Mouse (Mus musculus): ENCODE results near the gene Msi1. TPM values are rescaled to one million over a fixed set of nuclear protein-coding genes. Genes with fewer than 3 reads are reported as not detected.
A peak's percentile ranks its signal among the peaks of the same experiment; 100 is the strongest.

Gene Msi1
- polyA plus RNA-seq, 1 experiment from 2014 or later: 34.0 TPM

DNA sequence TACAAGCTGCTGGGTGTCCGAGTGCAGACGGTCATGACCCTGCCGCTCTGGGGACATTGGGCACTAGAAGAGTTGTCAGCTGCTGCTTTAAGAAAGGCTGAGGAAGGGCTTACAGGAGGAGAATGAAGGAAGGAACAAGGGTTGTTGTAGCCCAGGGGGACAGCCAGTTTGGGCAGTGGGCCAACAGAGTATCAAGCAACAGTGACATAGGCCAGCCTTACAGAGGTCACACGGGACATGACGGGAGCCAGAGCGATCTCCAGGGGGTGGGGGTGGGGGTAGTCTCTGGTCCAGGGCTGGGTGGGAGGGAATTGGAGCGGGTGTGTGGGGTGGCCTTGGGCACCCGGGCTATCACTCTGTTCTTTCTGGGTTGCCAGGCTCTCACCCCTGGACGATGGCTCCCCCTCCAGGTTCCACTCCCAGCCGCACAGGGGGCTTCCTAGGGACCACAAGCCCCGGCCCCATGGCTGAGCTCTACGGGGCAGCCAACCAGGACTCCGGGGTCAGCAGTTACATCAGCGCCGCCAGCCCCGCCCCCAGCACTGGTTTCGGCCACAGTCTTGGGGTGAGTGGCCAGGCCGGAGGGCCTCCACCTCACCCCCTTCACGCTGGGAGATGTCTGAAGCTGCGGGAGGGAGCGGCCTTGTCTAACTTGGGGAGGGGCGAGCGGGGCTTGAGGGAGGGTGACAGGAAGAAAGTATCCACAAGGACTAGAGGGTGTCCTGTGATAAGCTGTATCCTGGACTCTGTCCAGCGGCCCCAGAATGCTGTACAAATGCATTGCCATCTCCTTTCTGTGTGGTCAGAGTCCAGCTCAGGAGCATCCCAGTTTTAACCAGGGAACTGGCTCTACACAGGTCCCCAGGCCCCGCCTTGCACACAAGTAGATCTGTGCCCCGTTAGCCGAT is 21.3 kb downstream of the Msi1 start:
- ATAC-seq (ENCODE audit: low FRiP score, low TSS enrichment): no peak
- peaks cover 6% of the 10 kb centered on the region; the same call in 1 of the 2 replicates for H3K4me1 ChIP-seq (ENCODE audit: control insufficient read depth, insufficient read depth, low read length)
- no peaks in the 10 kb centered on the region for H3K27me3 ChIP-seq (ENCODE audit: control insufficient read depth, insufficient read depth, low read length)
- WGBS: 90% methylated on average over 26 of the region's 27 CpGs
- H3K9me3 ChIP-seq (ENCODE audit: control insufficient read depth, low read length): no peaks in the 10 kb centered on the region
- no peak overlapping the region for H3K4me2 ChIP-seq (replicated peaks; ENCODE audit: low read depth, low read length)
- no peak overlapping the region for H3K4me3 ChIP-seq (ENCODE audit: low read length)
- H3K27ac ChIP-seq (ENCODE audit: low read depth, low read length): no peak overlapping the region
- no peak overlapping the region for H3K9ac ChIP-seq (ENCODE audit: low read depth, low read length)
- H3K36me3 ChIP-seq (ENCODE audit: control insufficient read depth, insufficient read depth, low read length): peaks cover 59% of the 10 kb centered on the region

DNA sequence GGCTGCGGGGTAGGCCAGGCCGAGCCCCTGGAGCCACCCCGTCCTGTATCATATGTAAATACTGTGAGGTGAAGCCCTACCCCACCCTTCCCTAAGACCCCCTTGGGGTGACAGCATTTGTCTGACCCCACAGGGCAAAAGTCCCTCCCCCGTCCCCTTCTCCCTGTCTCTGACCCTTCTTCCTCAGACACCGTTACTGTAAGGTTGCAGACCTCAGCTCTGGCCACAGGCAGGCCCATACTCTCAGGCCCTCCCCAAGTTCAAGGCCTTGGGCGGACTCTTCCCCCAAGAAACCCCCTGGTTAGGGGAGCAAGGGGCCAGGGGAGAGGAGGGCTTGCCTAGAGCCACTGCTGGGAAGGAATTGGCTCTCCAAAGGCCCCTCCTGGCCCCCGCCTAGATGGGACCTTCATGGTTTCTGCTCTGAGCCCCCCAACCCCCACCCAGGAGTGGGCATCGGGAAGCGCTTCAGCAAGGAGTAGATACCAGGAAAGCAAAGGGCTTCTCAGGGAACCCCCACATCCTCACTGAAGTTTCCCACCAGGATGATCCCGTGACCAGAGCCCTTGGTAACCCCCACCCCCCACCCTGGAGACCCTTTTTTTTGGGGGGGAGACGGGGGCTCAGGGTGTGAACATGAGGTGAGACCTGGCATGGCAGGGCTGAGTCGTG is 25.2 kb downstream of the Msi1 start:
- Histone ChIP-seq H3K9ac (ENCODE audit: low read depth, low read length) (no peak overlapping the region), H3K4me2 (replicated peaks; ENCODE audit: low read depth, low read length) (no peak overlapping the region), H3K4me1 (ENCODE audit: control insufficient read depth, insufficient read depth, low read length) (peaks cover 6% of the 10 kb centered on the region; the same call in 1 of the 2 replicates), H3K4me3 (ENCODE audit: low read length) (no peak overlapping the region), H3K27ac (ENCODE audit: low read depth, low read length) (no peak overlapping the region), H3K36me3 (ENCODE audit: control insufficient read depth, insufficient read depth, low read length) (peaks cover 33% of the 10 kb centered on the region), H3K9me3 (ENCODE audit: control insufficient read depth, low read length) (no peaks in the 10 kb centered on the region), H3K27me3 (ENCODE audit: control insufficient read depth, insufficient read depth, low read length) (no peaks in the 10 kb centered on the region)
- WGBS: 66% methylated on average over 12 of the region's 12 CpGs
- ATAC-seq (ENCODE audit: low FRiP score, low TSS enrichment): peak; percentile 51

DNA sequence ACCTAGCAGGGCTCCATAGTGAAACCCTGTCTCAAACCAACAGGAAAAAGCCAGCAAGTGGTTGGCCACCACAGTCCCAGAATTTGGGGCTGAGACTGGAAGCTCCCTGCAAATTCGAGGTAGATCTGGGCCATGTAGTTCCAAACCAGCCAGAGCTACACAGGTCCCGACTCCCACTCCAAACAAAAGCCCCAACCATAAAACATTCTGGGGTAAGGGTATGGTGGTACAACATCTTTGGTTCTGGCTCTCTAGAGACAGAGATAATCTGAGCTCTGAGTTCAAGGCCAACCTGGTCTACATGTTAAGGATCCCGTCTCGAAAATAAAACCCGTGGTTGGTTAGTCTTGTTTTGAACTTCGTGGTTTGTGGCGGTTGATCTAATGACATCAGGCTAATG is 26.4 kb downstream of the Msi1 start:
- Histone ChIP-seq H3K27me3 (ENCODE audit: control insufficient read depth, insufficient read depth, low read length) (no peaks in the 10 kb centered on the region), H3K9me3 (ENCODE audit: control insufficient read depth, low read length) (no peaks in the 10 kb centered on the region), H3K4me1 (ENCODE audit: control insufficient read depth, insufficient read depth, low read length) (peaks cover 6% of the 10 kb centered on the region; the same call in 1 of the 2 replicates), H3K4me2 (replicated peaks; ENCODE audit: low read depth, low read length) (no peak overlapping the region), H3K9ac (ENCODE audit: low read depth, low read length) (no peak overlapping the region), H3K27ac (ENCODE audit: low read depth, low read length) (no peak overlapping the region), H3K4me3 (ENCODE audit: low read length) (no peak overlapping the region), H3K36me3 (ENCODE audit: control insufficient read depth, insufficient read depth, low read length) (peaks cover 28% of the 10 kb centered on the region)
- 76% methylated on average over 7 of the region's 7 CpGs for WGBS
- ATAC-seq (ENCODE audit: low FRiP score, low TSS enrichment): no peak

DNA sequence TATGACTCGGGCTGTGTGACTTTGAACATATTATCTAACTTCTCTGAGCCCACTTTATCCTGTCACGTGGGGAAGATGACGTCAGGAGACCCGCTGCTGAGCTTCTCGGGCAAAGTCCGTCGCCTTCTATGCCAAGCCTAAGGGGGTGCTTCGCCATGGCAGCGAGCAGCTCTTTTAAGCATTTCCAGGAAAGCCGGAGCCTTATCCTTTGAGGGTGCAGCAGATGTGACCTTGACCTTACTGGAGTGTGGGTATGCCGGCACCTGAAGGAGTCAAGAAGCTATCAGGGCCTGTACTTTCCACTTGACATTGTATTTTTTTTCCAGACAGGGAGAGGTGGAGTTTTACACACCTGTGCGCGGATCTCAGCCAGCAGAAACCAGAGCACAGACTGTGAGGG is 29.5 kb downstream of the Msi1 start:
- H3K27me3 ChIP-seq (ENCODE audit: control insufficient read depth, insufficient read depth, low read length): no peaks in the 10 kb centered on the region
- no peak overlapping the region for H3K4me3 ChIP-seq (ENCODE audit: low read length)
- H3K9ac ChIP-seq (ENCODE audit: low read depth, low read length): no peak overlapping the region
- no peak overlapping the region for H3K27ac ChIP-seq (ENCODE audit: low read depth, low read length)
- H3K9me3 ChIP-seq (ENCODE audit: control insufficient read depth, low read length): no peaks in the 10 kb centered on the region
- no peak for ATAC-seq (ENCODE audit: low FRiP score, low TSS enrichment)
- no peak overlapping the region for H3K4me2 ChIP-seq (replicated peaks; ENCODE audit: low read depth, low read length)
- H3K4me1 ChIP-seq (ENCODE audit: control insufficient read depth, insufficient read depth, low read length): peaks cover 6% of the 10 kb centered on the region; the same call in 1 of the 2 replicates
- peaks cover 7% of the 10 kb centered on the region; the same call in 1 of the 2 replicates for H3K36me3 ChIP-seq (ENCODE audit: control insufficient read depth, insufficient read depth, low read length)
- 74% methylated on average over 13 of the region's 13 CpGs for WGBS

- H3K9ac ChIP-seq (ENCODE audit: low read depth, low read length): no peak overlapping the region
- no peak overlapping the region for H3K27ac ChIP-seq (ENCODE audit: low read depth, low read length)
- H3K4me1 ChIP-seq (ENCODE audit: control insufficient read depth, insufficient read depth, low read length): no peaks in the 10 kb centered on the region
- no peaks in the 10 kb centered on the region for H3K9me3 ChIP-seq (ENCODE audit: control insufficient read depth, low read length)
- no peaks in the 10 kb centered on the region for H3K36me3 ChIP-seq (ENCODE audit: control insufficient read depth, insufficient read depth, low read length)
- 79% methylated on average over 18 of the region's 18 CpGs for WGBS
- no peak overlapping the region for H3K4me2 ChIP-seq (replicated peaks; ENCODE audit: low read depth, low read length)
- H3K4me3 ChIP-seq (ENCODE audit: low read length): no peak overlapping the region
- no peaks in the 10 kb centered on the region for H3K27me3 ChIP-seq (ENCODE audit: control insufficient read depth, insufficient read depth, low read length)
- no peak for ATAC-seq (ENCODE audit: low FRiP score, low TSS enrichment)
Measured at GRCm38 (mm10) chr5:115464408-115465115, 35.2 kb downstream of the Msi1 start.

DNA sequence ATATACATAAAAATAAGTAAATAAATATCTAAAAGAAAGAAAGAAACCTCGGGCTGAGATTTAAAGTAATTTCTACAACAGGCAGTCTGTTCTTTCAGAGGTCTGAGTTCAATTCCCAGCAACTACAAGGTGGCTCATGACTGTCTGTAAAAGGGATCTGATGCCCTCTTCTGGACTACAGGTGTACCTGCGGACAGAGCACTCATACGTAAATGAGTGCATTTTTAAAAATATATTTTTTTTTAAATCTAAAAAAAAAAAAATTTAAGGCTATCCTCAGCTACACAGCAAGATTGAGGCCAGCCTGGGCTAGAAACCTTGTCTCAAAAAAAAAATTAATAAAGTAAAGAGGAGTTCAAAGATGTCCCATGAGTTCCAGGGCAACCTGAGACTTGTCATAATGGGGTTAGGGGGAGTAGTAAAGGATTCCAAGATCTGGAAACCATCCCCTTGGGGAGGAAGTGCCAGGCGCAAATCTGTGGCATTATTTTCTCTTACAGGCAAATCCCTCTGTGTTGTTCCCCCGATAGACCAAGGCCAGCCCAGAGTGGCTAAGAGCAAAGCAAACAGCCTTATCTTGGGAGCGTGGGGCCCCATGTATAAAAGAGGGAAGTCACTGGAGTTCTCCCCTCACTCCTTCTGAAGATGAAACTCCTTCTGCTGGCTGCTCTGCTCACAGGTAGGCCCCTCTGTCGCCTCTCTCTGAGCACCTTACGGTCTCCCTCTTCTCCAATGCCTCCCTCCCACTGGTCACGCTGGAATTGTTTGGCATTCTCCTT is 36.4 kb downstream of the Msi1 start, which contains the start of gene Pla2g1b:
Gene Pla2g1b, plus strand, starts transcription at position 621 of the 779 bp plus-strand sequence.
- 47% methylated on average over 9 of the region's 9 CpGs for WGBS
- H3K9me3 ChIP-seq (ENCODE audit: control insufficient read depth, low read length): no peaks in the 10 kb centered on the region
- ATAC-seq (ENCODE audit: low FRiP score, low TSS enrichment): no peak
- H3K4me2 ChIP-seq (replicated peaks; ENCODE audit: low read depth, low read length): no peak within 1 kb of the TSS
- H3K4me1 ChIP-seq (ENCODE audit: control insufficient read depth, insufficient read depth, low read length): no peaks in the 10 kb centered on the region
- H3K27me3 ChIP-seq (ENCODE audit: control insufficient read depth, insufficient read depth, low read length): no peaks in the 10 kb centered on the region
- no peak within 1 kb of the TSS for H3K9ac ChIP-seq (ENCODE audit: low read depth, low read length)
- H3K27ac ChIP-seq (ENCODE audit: low read depth, low read length): no peak within 1 kb of the TSS
- H3K36me3 ChIP-seq (ENCODE audit: control insufficient read depth, insufficient read depth, low read length): no peaks in the 10 kb centered on the region
- H3K4me3 ChIP-seq (ENCODE audit: low read length): no peak within 1 kb of the TSS

DNA sequence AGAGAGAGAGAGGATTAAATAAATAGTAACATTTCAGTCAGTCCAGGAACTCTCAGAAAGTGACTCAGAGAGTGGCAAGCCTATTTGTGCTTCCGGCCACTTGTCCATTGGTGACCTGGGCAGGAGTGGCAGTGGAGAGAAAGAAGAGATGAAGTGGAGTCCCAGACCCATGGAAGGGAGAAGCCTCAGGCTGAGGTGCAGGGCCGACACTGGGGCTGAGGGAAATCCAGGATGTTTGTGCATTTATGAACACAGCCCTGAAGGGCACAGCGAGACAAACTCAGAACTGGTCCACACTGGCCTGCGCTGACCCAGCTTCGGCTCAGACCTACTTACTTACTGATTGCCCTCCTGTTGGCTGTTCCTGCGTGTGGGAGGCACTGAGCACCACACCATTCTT is 40.4 kb downstream of the Msi1 start:
- Histone ChIP-seq H3K4me2 (replicated peaks; ENCODE audit: low read depth, low read length) (no peak overlapping the region), H3K9me3 (ENCODE audit: control insufficient read depth, low read length) (no peaks in the 10 kb centered on the region), H3K4me1 (ENCODE audit: control insufficient read depth, insufficient read depth, low read length) (no peaks in the 10 kb centered on the region), H3K9ac (ENCODE audit: low read depth, low read length) (no peak overlapping the region), H3K27ac (ENCODE audit: low read depth, low read length) (no peak overlapping the region), H3K36me3 (ENCODE audit: control insufficient read depth, insufficient read depth, low read length) (no peaks in the 10 kb centered on the region), H3K27me3 (ENCODE audit: control insufficient read depth, insufficient read depth, low read length) (no peaks in the 10 kb centered on the region), H3K4me3 (ENCODE audit: low read length) (no peak overlapping the region)
- no peak for ATAC-seq (ENCODE audit: low FRiP score, low TSS enrichment)
- 53% methylated on average over 6 of the region's 6 CpGs for WGBS

GRCm38 (mm10) chr5:115470766-115471531 is 41.5 kb downstream of the Msi1 start:
- Histone ChIP-seq H3K27ac (ENCODE audit: low read depth, low read length) (no peak overlapping the region), H3K4me3 (ENCODE audit: low read length) (no peak overlapping the region), H3K27me3 (ENCODE audit: control insufficient read depth, insufficient read depth, low read length) (no peaks in the 10 kb centered on the region), H3K9ac (ENCODE audit: low read depth, low read length) (no peak overlapping the region), H3K36me3 (ENCODE audit: control insufficient read depth, insufficient read depth, low read length) (no peaks in the 10 kb centered on the region), H3K4me2 (replicated peaks; ENCODE audit: low read depth, low read length) (no peak overlapping the region), H3K9me3 (ENCODE audit: control insufficient read depth, low read length) (no peaks in the 10 kb centered on the region), H3K4me1 (ENCODE audit: control insufficient read depth, insufficient read depth, low read length) (0 out of 2 replicates have a peak, but pooled peaks cover 4% of the 10 kb centered on the region)
- WGBS: 38% methylated on average over 20 of the region's 20 CpGs
- ATAC-seq (ENCODE audit: low FRiP score, low TSS enrichment): peak; percentile 38; the same call in 1 of the 2 replicates
